Mouse (Mus musculus) hindbrain, embryonic 12.5 days (tissue): ENCODE measurements at regions not wholly inside any gene's neighbourhood (a gene's known extent, or its start where the extent isn't known, plus 50 kb on each side); places are given as distances from the start of the nearest gene placed in this dataset.

Experiments
- ATAC-seq: fragments of 200-750 bp; cut with Nextera tagmentation; 2 replicates; pipeline ENCODE4 v1.8.0; 2017; ENCODE audit warnings: moderate TSS enrichment; ENCODE audit not compliant: low FRiP score
- H3K27ac ChIP-seq: fragments of 300-500 bp; sonication (generic); 2 replicates; pipeline ENCODE4 v1.5.1; 2016; ENCODE audit warnings: mild to moderate bottlenecking
- H3K27me3 ChIP-seq: fragments of 300-500 bp; sonication (generic); 2 replicates; pipeline ENCODE4 v1.6.1; 2016; ENCODE audit warnings: mild to moderate bottlenecking
- H3K36me3 ChIP-seq: fragments of 300-500 bp; sonication (generic); 2 replicates; pipeline ENCODE4 v1.6.1; 2016; ENCODE audit warnings: mild to moderate bottlenecking
- H3K4me1 ChIP-seq: fragments of 300-500 bp; sonication (generic); 2 replicates; pipeline ENCODE4 v1.6.1; 2016
- H3K4me2 ChIP-seq: fragments of 300-500 bp; sonication (generic); replicated peaks from 2 replicates; pipeline ENCODE4 v1.6.1; 2016; ENCODE audit warnings: mild to moderate bottlenecking
- H3K4me3 ChIP-seq: fragments of 300-500 bp; sonication (generic); 2 replicates; pipeline ENCODE4 v1.5.1; 2016; ENCODE audit warnings: mild to moderate bottlenecking
- H3K9ac ChIP-seq: fragments of 300-500 bp; sonication (generic); 2 replicates; pipeline ENCODE4 v1.6.1; 2016; ENCODE audit warnings: mild to moderate bottlenecking, moderate library complexity
- H3K9me3 ChIP-seq: fragments of 300-500 bp; sonication (generic); replicated peaks from 2 replicates; pipeline ENCODE4 v1.6.1; 2016; ENCODE audit warnings: mild to moderate bottlenecking
- WGBS: fragments of 180-500 bp; shearing (Covaris S2); methylation state at CpG from one replicate; pipeline ENCODE4 v1.1.7; 2016; 5-methylcytosine and 5-hydroxymethylcytosine counted together

DNA sequence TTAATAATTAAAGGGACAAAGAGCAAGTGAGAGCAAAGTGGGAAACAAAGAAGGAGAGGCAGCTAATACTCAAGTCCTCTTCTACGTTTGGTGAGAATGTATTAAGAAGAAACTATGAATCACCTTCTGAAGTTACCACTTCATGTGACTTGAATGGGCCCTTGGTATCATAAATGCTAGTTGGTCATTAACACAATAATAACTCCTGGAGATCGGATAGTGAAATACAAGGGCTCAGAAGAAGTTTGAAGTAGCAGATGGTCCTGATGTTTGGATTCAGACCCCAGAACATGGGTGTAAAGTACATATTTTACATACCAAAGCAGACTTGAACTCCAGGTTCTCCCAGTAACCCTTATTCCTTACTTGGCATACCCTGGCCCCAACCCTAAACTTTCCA lies 535.4 kb upstream of the Cntnap5b start:
- no peaks in the 10 kb centered on the region for H3K4me1 ChIP-seq
- 80% methylated on average over 2 of the region's 2 CpGs for WGBS
- H3K36me3 ChIP-seq = no peaks in the 10 kb centered on the region

DNA sequence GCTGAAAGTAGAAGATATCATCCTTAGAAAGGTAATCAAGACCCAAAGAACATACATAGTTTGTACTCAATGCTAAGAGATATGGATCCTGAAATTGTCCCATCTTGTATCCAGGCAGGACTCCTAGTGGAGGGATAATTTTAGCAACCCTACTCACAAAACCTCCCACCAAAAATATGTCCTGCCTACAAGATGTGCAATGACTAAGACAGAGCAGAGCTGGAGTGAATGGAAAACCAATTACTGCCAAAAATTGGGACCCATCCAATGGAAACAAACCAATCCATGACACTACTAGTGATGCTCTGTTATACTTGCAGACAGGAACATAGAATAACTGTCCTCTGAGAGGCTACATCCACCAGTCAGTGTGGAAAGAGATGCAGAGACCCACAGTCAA lies 487.0 kb upstream of the Cntnap5b start:
- Histone ChIP-seq H3K9me3 (no peaks in the 10 kb centered on the region), H3K27me3 (no peaks in the 10 kb centered on the region), H3K27ac (no peak overlapping the region), H3K4me1 (no peaks in the 10 kb centered on the region), H3K36me3 (no peaks in the 10 kb centered on the region), H3K4me2 (no peak overlapping the region), H3K4me3 (no peak overlapping the region), H3K9ac (no peak overlapping the region)
- ATAC-seq = no peak

More for the DNA sequence above, 535.4 kb upstream of the Cntnap5b start:
- Histone ChIP-seq H3K27ac (no peak overlapping the region), H3K9me3 (no peaks in the 10 kb centered on the region), H3K4me2 (no peak overlapping the region), H3K4me3 (no peak overlapping the region), H3K27me3 (no peaks in the 10 kb centered on the region), H3K9ac (no peak overlapping the region)
- ATAC-seq = no peak

DNA sequence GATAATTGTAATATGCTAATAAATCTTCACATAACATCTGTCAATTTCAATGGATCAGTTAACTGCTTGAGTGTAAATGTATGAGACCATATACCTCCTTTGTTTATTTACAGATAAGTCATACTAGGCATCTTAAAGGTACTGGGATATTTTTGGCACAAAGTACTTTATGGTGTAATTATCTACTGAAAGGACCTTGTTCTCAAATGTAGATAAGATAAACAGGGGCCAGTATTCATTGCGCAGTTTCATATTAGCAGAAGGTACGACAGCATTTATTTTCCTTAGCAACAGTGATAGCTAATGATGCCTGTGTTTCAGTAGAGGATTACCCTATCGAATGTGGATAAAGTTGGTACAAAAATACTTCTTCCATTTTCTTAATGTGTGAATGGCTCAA lies 484.7 kb upstream of the Cntnap5b start:
- Histone ChIP-seq H3K4me2 (no peak overlapping the region), H3K27ac (no peak overlapping the region), H3K9me3 (no peaks in the 10 kb centered on the region), H3K36me3 (no peaks in the 10 kb centered on the region), H3K9ac (no peak overlapping the region), H3K27me3 (no peaks in the 10 kb centered on the region), H3K4me1 (no peaks in the 10 kb centered on the region), H3K4me3 (no peak overlapping the region)
- ATAC-seq = no peak
- 94% methylated on average over 3 of the region's 3 CpGs for WGBS

DNA sequence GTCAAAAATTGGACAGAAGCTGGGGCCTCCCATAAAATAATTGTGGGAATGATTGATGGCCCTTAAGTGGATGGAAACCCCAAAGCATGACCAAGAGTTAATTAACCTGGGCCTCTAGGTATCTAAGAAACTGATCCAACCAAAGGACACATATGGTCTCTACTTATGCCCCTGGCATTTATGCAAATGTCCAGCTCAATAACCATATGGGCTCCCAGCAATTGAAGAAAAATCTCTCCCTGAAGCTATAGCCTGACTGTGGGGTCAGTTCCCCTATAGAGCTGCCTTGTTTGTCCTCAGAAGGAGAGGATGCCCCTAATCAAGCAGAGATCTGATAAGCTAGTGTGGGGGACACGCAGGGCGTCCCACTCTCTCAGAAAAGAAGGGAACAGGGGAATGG lies 473.4 kb upstream of the Cntnap5b start:
- no peak overlapping the region for H3K4me3 ChIP-seq
- no peaks in the 10 kb centered on the region for H3K27me3 ChIP-seq
- no peaks in the 10 kb centered on the region for H3K9me3 ChIP-seq
- H3K27ac ChIP-seq = no peak overlapping the region
- no peak overlapping the region for H3K4me2 ChIP-seq
- ATAC-seq = peak; percentile 60
- H3K9ac ChIP-seq = no peak overlapping the region
- H3K36me3 ChIP-seq = no peaks in the 10 kb centered on the region
- no peaks in the 10 kb centered on the region for H3K4me1 ChIP-seq
- WGBS = 85% methylated on average over 2 of the region's 2 CpGs

DNA sequence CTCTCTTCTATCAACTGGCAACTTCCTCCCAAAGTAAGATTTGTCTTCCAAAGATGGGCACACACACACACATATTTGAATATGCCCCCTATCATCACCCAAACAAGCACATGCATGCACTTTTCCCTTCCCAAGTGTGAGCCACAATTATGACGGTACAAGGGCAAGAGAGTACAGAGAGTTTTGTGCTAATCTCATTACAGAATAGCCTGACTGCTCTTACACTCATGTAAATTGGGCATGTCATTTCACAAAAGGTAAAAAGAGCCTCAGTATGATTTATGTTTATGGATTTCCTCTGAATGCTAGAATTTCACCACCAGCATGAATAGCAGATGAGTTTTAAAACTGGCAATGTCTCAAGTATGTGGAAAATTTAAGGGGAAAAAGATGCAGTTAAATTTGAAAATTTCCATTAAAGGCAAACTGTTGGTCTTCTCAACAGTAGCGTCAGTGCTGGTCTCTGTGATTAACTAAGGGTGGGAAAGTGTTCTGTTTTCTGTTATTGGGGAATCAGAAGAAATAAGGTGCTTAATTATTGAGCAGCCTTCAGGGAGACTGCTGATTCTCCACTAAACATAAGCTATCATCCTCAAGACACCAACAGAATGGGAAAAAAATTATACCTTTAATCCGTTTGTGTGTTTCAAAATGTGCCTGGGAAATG lies 455.4 kb upstream of the Cntnap5b start:
- ATAC-seq = no peak
- Histone ChIP-seq H3K27me3 (no peaks in the 10 kb centered on the region), H3K9me3 (no peaks in the 10 kb centered on the region), H3K4me3 (no peak overlapping the region), H3K4me2 (no peak overlapping the region), H3K36me3 (no peaks in the 10 kb centered on the region), H3K27ac (no peak overlapping the region), H3K4me1 (no peaks in the 10 kb centered on the region), H3K9ac (no peak overlapping the region)
- 69% methylated on average over 3 of the region's 3 CpGs for WGBS

DNA sequence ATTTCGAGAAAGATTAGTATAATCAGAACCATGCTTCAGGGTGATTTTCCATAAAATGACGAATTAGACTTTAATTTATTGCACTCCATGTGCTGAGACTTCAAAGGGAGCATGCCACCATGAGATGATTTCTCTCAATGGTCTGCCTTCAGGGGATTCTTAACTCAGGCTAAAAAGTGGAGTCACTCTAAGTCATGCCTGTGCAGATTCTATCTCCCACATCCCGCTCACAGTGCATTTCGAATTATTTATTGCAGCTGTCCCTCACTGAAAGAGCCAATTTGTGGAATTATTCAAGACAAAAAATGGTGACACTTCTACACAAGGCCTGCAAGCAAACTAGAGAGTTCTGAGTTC lies 454.9 kb upstream of the Cntnap5b start:
- H3K4me2 ChIP-seq = no peak overlapping the region
- no peaks in the 10 kb centered on the region for H3K36me3 ChIP-seq
- H3K4me3 ChIP-seq = no peak overlapping the region
- 58% methylated on average over 4 of the region's 4 CpGs for WGBS
- H3K9ac ChIP-seq = no peak overlapping the region
- no peak for ATAC-seq
- H3K4me1 ChIP-seq = no peaks in the 10 kb centered on the region
- no peaks in the 10 kb centered on the region for H3K9me3 ChIP-seq
- H3K27ac ChIP-seq = no peak overlapping the region
- no peaks in the 10 kb centered on the region for H3K27me3 ChIP-seq
